Mouse (Mus musculus) hindbrain, postnatal 0 days (tissue): ENCODE measurements at regions not wholly inside any gene's neighbourhood (a gene's known extent, or its start where the extent isn't known, plus 50 kb on each side); places are given as distances from the start of the nearest gene placed in this dataset.

ENCODE experiments used
- ATAC-seq: fragments of 200-750 bp; cut with Nextera tagmentation; 2 replicates; pipeline ENCODE4 v1.8.0; 2017; ENCODE audit warnings: mild to moderate bottlenecking, moderate TSS enrichment, moderate library complexity
- DNase-seq: peaks from one replicate; pipeline ENCODE4 v3.0.0-alpha.2; 2015; ENCODE audit warnings: low spot score
- H3K27ac ChIP-seq: fragments of 300-500 bp; sonication (generic); 2 replicates; pipeline ENCODE4 v1.5.1; 2014; ENCODE audit warnings: mild to moderate bottlenecking
- H3K27me3 ChIP-seq: fragments of 300-500 bp; sonication (generic); 2 replicates; pipeline ENCODE4 v1.6.1; 2014; ENCODE audit warnings: low read length, mixed read lengths; ENCODE audit not compliant: insufficient read depth
- H3K36me3 ChIP-seq: fragments of 300-500 bp; sonication (generic); 2 replicates; pipeline ENCODE4 v1.6.1; 2014; ENCODE audit warnings: low read length, mixed read lengths; ENCODE audit not compliant: insufficient read depth
- H3K4me1 ChIP-seq: fragments of 300-500 bp; sonication (generic); 2 replicates; pipeline ENCODE4 v1.6.1; 2014; ENCODE audit warnings: antibody characterized with exemption, low read length, mixed read lengths; ENCODE audit not compliant: insufficient read depth
- H3K4me2 ChIP-seq: fragments of 300-500 bp; sonication (generic); 2 replicates; pipeline ENCODE4 v1.6.1; 2014; ENCODE audit warnings: low read depth, mild to moderate bottlenecking, low read length, moderate library complexity, mixed read lengths
- H3K4me3 ChIP-seq: fragments of 300-500 bp; sonication (generic); 2 replicates; pipeline ENCODE4 v1.5.1; 2014; ENCODE audit warnings: low read length
- H3K9ac ChIP-seq: fragments of 300-500 bp; sonication (generic); replicated peaks from 2 replicates; pipeline ENCODE4 v1.6.1; 2014; ENCODE audit warnings: mild to moderate bottlenecking, low read length, moderate library complexity, mixed read lengths
- H3K9me3 ChIP-seq: fragments of 300-500 bp; sonication (generic); 2 replicates; pipeline ENCODE4 v1.6.1; 2016; ENCODE audit warnings: low read length, mixed read lengths
- CTCF ChIP-seq: IDR thresholded peaks from 2 replicates; pipeline ENCODE4 v1.5.1; 2016; ENCODE audit warnings: antibody characterized with exemption, control low read depth, low read depth
- WGBS: fragments of 180-500 bp; shearing (Covaris S2); extraction: QIAGEN DNeasy Blood & Tissue Kit; methylation state at CpG from one replicate; pipeline ENCODE4 v1.1.7; 2014; 5-methylcytosine and 5-hydroxymethylcytosine counted together

GRCm38 (mm10) chr6:117084211-117084610 is 84.1 kb upstream of the Cxcl12 start:
- H3K27ac ChIP-seq, result no peak overlapping the region

GRCm38 (mm10) chr6:117084833-117085500 is 83.4 kb upstream of the Cxcl12 start:
- no peak for ATAC-seq
- Histone ChIP-seq H3K9me3 (no peaks in the 10 kb centered on the region), H3K4me1 (no peaks in the 10 kb centered on the region), H3K4me3 (no peak overlapping the region), H3K9ac (no peak overlapping the region), H3K4me2 (no peak overlapping the region), H3K27ac (no peak overlapping the region), H3K27me3 (no peaks in the 10 kb centered on the region), H3K36me3 (no peaks in the 10 kb centered on the region)
- no peak for TF ChIP-seq CTCF
- WGBS, result 51% methylated on average over 13 of the region's 13 CpGs
- DNase-seq, result peak; percentile 19

More at GRCm38 (mm10) chr6:117084211-117084610, 84.1 kb upstream of the Cxcl12 start:
- DNase-seq, result no peak
- no peak for ATAC-seq
- TF ChIP-seq CTCF, result no peak
- Histone ChIP-seq H3K4me2 (no peak overlapping the region), H3K9ac (no peak overlapping the region), H3K9me3 (no peaks in the 10 kb centered on the region), H3K4me3 (no peak overlapping the region), H3K4me1 (no peaks in the 10 kb centered on the region), H3K36me3 (no peaks in the 10 kb centered on the region), H3K27me3 (no peaks in the 10 kb centered on the region)
- 46% methylated on average over 6 of the region's 6 CpGs for WGBS

DNA sequence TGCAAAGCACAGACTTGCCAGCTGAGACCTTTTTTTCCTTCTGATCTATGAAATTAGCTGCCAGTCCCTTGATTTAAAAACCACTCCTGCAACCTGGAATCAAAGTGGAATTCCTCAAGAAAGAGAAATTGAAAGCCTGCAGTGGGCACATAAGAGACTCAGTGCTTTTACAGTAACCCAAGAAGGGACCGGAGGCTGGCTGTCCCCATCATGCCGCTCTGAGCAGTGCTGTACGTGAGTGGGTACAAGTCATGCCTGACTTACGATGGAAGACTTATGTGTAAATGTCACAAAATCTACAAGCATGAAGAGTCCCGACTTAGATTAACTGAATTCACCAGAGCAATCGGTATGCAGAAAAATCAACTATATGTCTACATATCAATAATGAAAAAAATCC is 73.6 kb upstream of the Cxcl12 start:
- no peak for TF ChIP-seq CTCF
- Histone ChIP-seq H3K4me2 (no peak overlapping the region), H3K9ac (no peak overlapping the region), H3K4me1 (no peaks in the 10 kb centered on the region), H3K27me3 (no peaks in the 10 kb centered on the region), H3K4me3 (no peak overlapping the region), H3K36me3 (no peaks in the 10 kb centered on the region), H3K27ac (no peak overlapping the region), H3K9me3 (no peaks in the 10 kb centered on the region)
- ATAC-seq (no peak), DNase-seq (no peak)
- 90% methylated on average over 6 of the region's 6 CpGs for WGBS

GRCm38 (mm10) chr6:117099871-117100270 is 68.5 kb upstream of the Cxcl12 start:
- no peak overlapping the region for H3K9ac ChIP-seq
- H3K9me3 ChIP-seq, result no peaks in the 10 kb centered on the region
- no peaks in the 10 kb centered on the region for H3K36me3 ChIP-seq
- TF ChIP-seq CTCF, result no peak
- no peak overlapping the region for H3K4me3 ChIP-seq
- no peaks in the 10 kb centered on the region; the same call in 1 of the 2 replicates for H3K4me1 ChIP-seq
- peak; percentile 47; the same call in 1 of the 2 replicates for ATAC-seq
- 53% methylated on average over 10 of the region's 10 CpGs for WGBS
- DNase-seq, result peak; percentile 64
- no peak overlapping the region for H3K27ac ChIP-seq
- H3K27me3 ChIP-seq, result no peaks in the 10 kb centered on the region
- no peak overlapping the region for H3K4me2 ChIP-seq

DNA sequence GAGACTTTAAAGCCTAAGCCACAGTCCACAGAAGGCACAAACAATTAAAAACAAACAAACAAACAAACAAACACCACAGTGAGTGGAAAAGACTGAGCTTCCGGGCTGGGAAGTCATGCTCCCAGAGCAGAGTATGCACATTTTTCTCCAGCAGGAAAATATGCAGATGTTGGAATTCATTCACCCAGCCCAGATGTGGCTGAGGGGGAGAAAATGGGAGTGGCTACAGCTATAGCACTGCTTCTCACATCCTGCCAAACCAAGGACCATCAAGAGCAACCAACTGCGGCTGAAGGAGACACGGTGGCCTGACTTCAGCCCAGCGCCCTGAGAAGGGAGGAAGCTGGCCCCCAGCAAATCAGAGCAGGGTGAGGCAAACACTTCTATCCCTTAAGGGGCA is 65.6 kb upstream of the Cxcl12 start:
- Histone ChIP-seq H3K9ac (no peak overlapping the region), H3K4me3 (no peak overlapping the region), H3K27ac (no peak overlapping the region), H3K27me3 (no peaks in the 10 kb centered on the region), H3K9me3 (no peaks in the 10 kb centered on the region), H3K36me3 (no peaks in the 10 kb centered on the region), H3K4me2 (no peak overlapping the region), H3K4me1 (peaks cover 6% of the 10 kb centered on the region)
- no peak for ATAC-seq
- WGBS, result 82% methylated on average over 4 of the region's 4 CpGs
- no peak for DNase-seq
- no peak for TF ChIP-seq CTCF

GRCm38 (mm10) chr6:117104047-117104446 is 64.3 kb upstream of the Cxcl12 start:
- DNase-seq (peak; percentile 18), ATAC-seq (no peak)
- Histone ChIP-seq H3K4me1 (peaks cover 6% of the 10 kb centered on the region), H3K9me3 (no peaks in the 10 kb centered on the region), H3K9ac (no peak overlapping the region), H3K4me3 (no peak overlapping the region), H3K36me3 (no peaks in the 10 kb centered on the region), H3K4me2 (no peak overlapping the region), H3K27me3 (no peaks in the 10 kb centered on the region), H3K27ac (peak overlapping the region; percentile 15; the same call in 1 of the 2 replicates)
- WGBS, result 50% methylated on average over 6 of the region's 6 CpGs
- no peak for TF ChIP-seq CTCF

DNA sequence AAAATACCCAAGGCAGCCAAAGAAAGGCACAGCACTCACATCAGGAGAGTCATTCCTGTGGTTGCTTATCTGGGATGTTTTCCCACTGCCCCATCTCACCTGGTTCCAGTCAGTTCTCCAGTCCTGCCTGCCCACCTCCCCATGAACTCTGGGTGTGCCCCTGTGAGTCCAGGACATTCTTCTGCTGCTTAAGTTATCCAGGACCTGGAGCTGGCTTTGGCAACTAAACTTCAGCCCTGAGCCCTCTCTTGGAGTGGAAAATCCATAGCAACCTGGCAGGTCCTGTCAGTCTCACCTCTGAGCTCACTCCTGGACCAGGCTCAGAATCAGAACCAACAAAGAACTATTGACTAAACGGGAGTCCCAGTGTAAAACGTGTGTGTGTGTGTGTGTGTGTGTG is 63.9 kb upstream of the Cxcl12 start:
- peaks cover 6% of the 10 kb centered on the region for H3K4me1 ChIP-seq
- peak; percentile 19; the same call in 1 of the 2 replicates for ATAC-seq

More for the DNA sequence above, 63.9 kb upstream of the Cxcl12 start:
- WGBS, result 48% methylated on average over 2 of the region's 2 CpGs
- TF ChIP-seq CTCF, result no peak
- Histone ChIP-seq H3K9me3 (no peaks in the 10 kb centered on the region), H3K36me3 (no peaks in the 10 kb centered on the region), H3K9ac (no peak overlapping the region), H3K27ac (peak overlapping the region; percentile 15; the same call in 1 of the 2 replicates), H3K4me3 (no peak overlapping the region), H3K4me2 (no peak overlapping the region), H3K27me3 (no peaks in the 10 kb centered on the region)
- peak; percentile 13 for DNase-seq
